Mouse (Mus musculus): ENCODE measurements around the gene Gm21800. TPM values are rescaled to one million over a fixed set of nuclear protein-coding genes. Genes with fewer than 3 reads are reported as not detected.
"Not testable (repeated sequence)": the region's sequence is repeated elsewhere in the genome, so short reads cannot be mapped to it uniquely, and the experiment has no call there.

Gm21800 gene
- polyA plus RNA-seq (2014; fragmentation: Nextera tagmentation; extraction: Ambion mirVana) = not detected in 2 replicates

DNA sequence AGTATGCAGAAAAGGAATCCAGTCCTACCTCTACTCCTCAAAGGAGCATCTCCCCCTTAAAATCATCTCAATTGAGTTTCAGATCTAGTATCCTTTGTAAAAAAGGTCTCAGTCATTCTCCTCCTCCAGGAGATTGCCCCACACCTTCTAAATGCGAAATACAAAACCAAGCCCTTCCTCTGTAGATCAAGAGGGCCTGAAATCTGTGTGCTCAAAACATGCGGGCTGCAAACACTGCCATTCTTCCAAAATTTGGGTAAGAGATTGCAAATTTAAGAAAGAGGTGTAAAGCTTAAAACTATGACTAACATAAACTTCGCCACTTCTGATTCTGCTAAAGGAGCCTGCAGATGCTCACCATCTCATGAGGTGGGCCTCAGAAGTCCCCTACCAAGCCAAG lies at the start of gene Gm21800:
Gm21800 (plus strand) TSS at position 301 of the 400 bp plus-strand sequence.
- not testable (repeated sequence) for H3K27me3 ChIP-seq (replicated peaks; ENCODE audit: control insufficient read depth, insufficient read depth, low read length); H3K4me1 ChIP-seq (ENCODE audit: control insufficient read depth, insufficient read depth, low read length); DNase-seq (ENCODE audit: low spot score); H3K4me2 ChIP-seq (ENCODE audit: low read length); ATAC-seq; H3K36me3 ChIP-seq (ENCODE audit: control insufficient read depth, insufficient read depth, low read length); H3K27ac ChIP-seq (ENCODE audit: low read depth, low read length); H3K9ac ChIP-seq (ENCODE audit: low read length); H3K9me3 ChIP-seq (replicated peaks; ENCODE audit: control insufficient read depth, low read length); H3K4me3 ChIP-seq (ENCODE audit: low read depth, low read length)
- WGBS = no CpG with 5 or more reads among the region's 3 CpGs
